Comparison of ENCODE assay signal across 25 mouse cellular contexts in the genomic region with DNA sequence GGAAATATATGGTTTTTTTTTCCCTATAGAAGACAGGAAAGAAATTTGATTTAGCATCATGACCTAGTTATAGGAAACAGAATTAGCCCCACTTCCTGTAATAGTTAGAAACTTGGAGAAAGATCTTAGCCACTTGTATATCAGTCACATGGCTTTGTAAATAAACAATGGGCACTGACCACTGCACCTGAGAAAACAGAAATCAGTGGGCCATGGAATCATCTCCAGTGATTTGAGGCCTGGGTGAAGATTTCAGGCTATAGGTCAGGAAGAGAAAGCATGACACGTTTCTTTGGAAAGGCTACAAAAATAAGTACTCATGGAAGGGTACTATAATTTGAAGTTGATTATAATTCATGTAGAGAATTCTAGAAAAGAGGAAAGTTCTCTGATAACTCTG.
DNase-seq lines count a peak whose midpoint lies in the region; ATAC-seq and TF ChIP-seq lines count a peak whose summit lies in the region.
"Had no signal": no experiment of that assay in that cellular context is flagged by ENCODE, and none has a peak within 500 bp of the region (broad histone marks: within the 10 kb centered on the region; RNA-seq: fewer than 3 reads in every experiment).

No protein-coding gene starts in this region.

- H3K27ac ChIP-seq in kidney, embryonic 14.5 days (ENCODE audit: low read depth, low read length) = no peak overlapping the region
- no peak overlapping the region for H3K27ac ChIP-seq in kidney, adult 2 months (ENCODE audit: insufficient read depth, low read depth, low read length)
- no peak overlapping the region for H3K27ac ChIP-seq in kidney, postnatal 0 days
- H3K27ac ChIP-seq: embryonic facial prominence, embryonic 10.5 days; embryonic facial prominence, embryonic 12.5 days; forebrain, embryonic 13.5 days; forebrain, embryonic 15.5 days had no signal

- DNase-seq in embryo, embryonic 10 days (ENCODE audit: low spot score) = peak; percentile 7
- no peak for DNase-seq in embryo, embryonic 9.5 days (ENCODE audit: extremely low spot score)
- DNase-seq in kidney, adult 2 months = no peak
- DNase-seq in kidney, postnatal 0 days (ENCODE audit: low spot score) = peak; percentile 7
- no peak for DNase-seq in kidney, adult 8-10 months
- DNase-seq: adrenal gland, adult 8-10 months; adrenal gland, postnatal 14 days; adrenal gland, postnatal 36 days; B cell, adult 2 months; cerebellum, adult 11-12 months; cerebellum, adult 2 months; cerebellum, adult 9-10 months; cerebellum, postnatal 10 days; cerebellum, postnatal 25 days; forebrain, postnatal 0 days had no signal

- no peak overlapping the region for H3K4me3 ChIP-seq in kidney, embryonic 14.5 days (ENCODE audit: low read length)
- H3K4me3 ChIP-seq in kidney, adult 2 months (ENCODE audit: insufficient read depth, low read depth, low read length) = no peak overlapping the region
- no peak overlapping the region for H3K4me3 ChIP-seq in kidney, postnatal 0 days (replicated peaks; ENCODE audit: low read depth, low read length)
- H3K4me3 ChIP-seq: embryonic facial prominence, embryonic 10.5 days; embryonic facial prominence, embryonic 12.5 days; forebrain, embryonic 13.5 days; forebrain, embryonic 15.5 days had no signal

- ATAC-seq in kidney, embryonic 14.5 days (ENCODE audit: low FRiP score, low TSS enrichment) = peak; percentile 82; the same call in 1 of the 2 replicates
- no peak for ATAC-seq in kidney, postnatal 0 days (replicated peaks; ENCODE audit: low FRiP score, low read depth)
- ATAC-seq: activated CD4-positive, CD25-positive, alpha-beta regulatory T cell, adult 4 months; CD4-positive, CD25-positive, alpha-beta regulatory T cell, adult 4 months; forebrain, embryonic 13.5 days; forebrain, embryonic 15.5 days; forebrain, postnatal 0 days; Patski had no signal

- TF ChIP-seq CTCF in kidney, adult 2 months (conservative IDR thresholded peaks at IDR 0.05; ENCODE audit: insufficient read depth, insufficient read length, low read depth, low read length) = no peak
- TF ChIP-seq CTCF in kidney, postnatal 0 days (IDR thresholded peaks at IDR 0.05; ENCODE audit: low read depth) = no peak

- H3K9ac ChIP-seq in kidney, embryonic 14.5 days (ENCODE audit: low read depth, low read length) = no peak overlapping the region
- no peak overlapping the region for H3K9ac ChIP-seq in kidney, postnatal 0 days (ENCODE audit: low read depth, low read length)
- H3K9ac ChIP-seq: embryonic facial prominence, embryonic 12.5 days; forebrain, embryonic 13.5 days; forebrain, embryonic 15.5 days; forebrain, postnatal 0 days had no signal

- H3K36me3 ChIP-seq in kidney, embryonic 14.5 days (ENCODE audit: control insufficient read depth, insufficient read depth, low read length) = no peaks in the 10 kb centered on the region
- no peaks in the 10 kb centered on the region for H3K36me3 ChIP-seq in kidney, adult 2 months (ENCODE audit: control insufficient read depth, insufficient read depth, low read length)
- H3K36me3 ChIP-seq in kidney, postnatal 0 days (ENCODE audit: insufficient read depth, low read length) = no peaks in the 10 kb centered on the region
- H3K36me3 ChIP-seq: embryonic facial prominence, embryonic 10.5 days; embryonic facial prominence, embryonic 12.5 days; forebrain, embryonic 15.5 days; G1E had no signal

- no peaks in the 10 kb centered on the region for H3K9me3 ChIP-seq in kidney, embryonic 14.5 days (ENCODE audit: control insufficient read depth, low read length)
- H3K9me3 ChIP-seq in kidney, postnatal 0 days (replicated peaks; ENCODE audit: low read length) = no peaks in the 10 kb centered on the region
- H3K9me3 ChIP-seq: embryonic facial prominence, embryonic 10.5 days; embryonic facial prominence, embryonic 12.5 days; forebrain, embryonic 13.5 days; forebrain, embryonic 15.5 days; G1E had no signal

- WGBS in kidney, embryonic 14.5 days = 14% methylated on average over 1 of the region's 1 CpGs
- WGBS in kidney, adult 2 months = 16% methylated on average over 1 of the region's 1 CpGs
- 14% methylated on average over 1 of the region's 1 CpGs for WGBS in kidney, postnatal 0 days

- no peaks in the 10 kb centered on the region for H3K27me3 ChIP-seq in kidney, embryonic 14.5 days (ENCODE audit: control insufficient read depth, insufficient read depth, low read length)
- no peaks in the 10 kb centered on the region for H3K27me3 ChIP-seq in kidney, adult 2 months (replicated peaks; ENCODE audit: control insufficient read depth, insufficient read depth, low read length)
- H3K27me3 ChIP-seq in kidney, postnatal 0 days (ENCODE audit: insufficient read depth, low read length) = no peaks in the 10 kb centered on the region
- H3K27me3 ChIP-seq: CH12.LX; embryonic facial prominence, embryonic 12.5 days; forebrain, embryonic 13.5 days; forebrain, embryonic 15.5 days; Patski had no signal

- H3K4me2 ChIP-seq in kidney, embryonic 14.5 days (replicated peaks; ENCODE audit: low read depth, low read length) = no peak overlapping the region
- no peak overlapping the region for H3K4me2 ChIP-seq in kidney, postnatal 0 days (ENCODE audit: low read length)
- H3K4me2 ChIP-seq: embryonic facial prominence, embryonic 12.5 days; forebrain, embryonic 13.5 days; forebrain, embryonic 15.5 days had no signal

- no peak for TF ChIP-seq POLR2A in kidney, adult 2 months (IDR thresholded peaks at IDR 0.05; ENCODE audit: low read depth, low read length)

- H3K4me1 ChIP-seq in kidney, embryonic 14.5 days (ENCODE audit: control insufficient read depth, insufficient read depth, low read length) = no peaks in the 10 kb centered on the region
- no peaks in the 10 kb centered on the region for H3K4me1 ChIP-seq in kidney, adult 2 months (ENCODE audit: control insufficient read depth, insufficient read depth, low read length)
- no peaks in the 10 kb centered on the region for H3K4me1 ChIP-seq in kidney, postnatal 0 days (replicated peaks; ENCODE audit: insufficient read depth, low read length)
- H3K4me1 ChIP-seq: embryonic facial prominence, embryonic 10.5 days; embryonic facial prominence, embryonic 12.5 days; forebrain, embryonic 13.5 days; forebrain, embryonic 15.5 days had no signal

Comparison
In these comparisons a context has a peak if more than half of its experiments do, and no peak if none do; other contexts are left out.
1. DNase-seq: peak in embryo, embryonic 10 days (single experiment) and kidney, postnatal 0 days (single experiment); none in embryo, embryonic 9.5 days (single experiment), kidney, adult 2 months (single experiment) and kidney, adult 8-10 months (0 of 2).